Mouse (Mus musculus) small intestine, adult 2 months (tissue): ENCODE results near the gene Eif4g3.

ENCODE experiments used
- CTCF ChIP-seq: fragments of 200-500 bp; IDR thresholded peaks from 2 replicates; pipeline ENCODE4 v1.5.1; 2012; ENCODE audit warnings: low read depth, mild to moderate bottlenecking, control low read depth, inconsistent platforms, low read length, moderate library complexity, mixed read lengths; ENCODE audit not compliant: insufficient replicate concordance, insufficient read length; ENCODE audit errors: extremely low read depth
- POLR2A ChIP-seq: fragments of 200-500 bp; IDR thresholded peaks from 2 replicates; pipeline ENCODE4 v1.6.1; 2012; ENCODE audit warnings: low read depth, mild to moderate bottlenecking, control low read depth, inconsistent platforms, low read length, moderate library complexity

- TF ChIP-seq CTCF: no peak
- no peak for TF ChIP-seq POLR2A
Measured at GRCm38 (mm10) chr4:138000682-138001081, 7.9 kb downstream of the Eif4g3 start.
